Mouse (Mus musculus) splenic B cell, adult 2 months (primary cell): ENCODE measurements at regions not wholly inside any gene's neighbourhood (a gene's known extent, or its start where the extent isn't known, plus 50 kb on each side); places are given as distances from the start of the nearest gene placed in this dataset.

Experiments used
- DNase-seq: peaks from one replicate; pipeline ENCODE4 v3.0.0-alpha.2; 2011; ENCODE audit warnings: low read depth, low spot score
- H3K27me3 ChIP-seq: 2 replicates; pipeline ENCODE4 v1.6.1; 2012; ENCODE audit warnings: mild to moderate bottlenecking, low read length, moderate library complexity, mixed read lengths; ENCODE audit not compliant: control insufficient read depth, poor library complexity, insufficient read depth, severe bottlenecking
- H3K36me3 ChIP-seq: 2 replicates; pipeline ENCODE4 v1.6.1; 2012; ENCODE audit warnings: mild to moderate bottlenecking, low read length, moderate library complexity, mixed read lengths; ENCODE audit not compliant: control insufficient read depth, poor library complexity, insufficient read depth, severe bottlenecking

GRCm38 (mm10) chr10:39240178-39240791 is 76.7 kb upstream of the Ccn6 start:
- no peak for DNase-seq
- no peaks in the 10 kb centered on the region for H3K36me3 ChIP-seq
- no peaks in the 10 kb centered on the region for H3K27me3 ChIP-seq

GRCm38 (mm10) chr10:39239498-39240177 is 76.0 kb upstream of the Ccn6 start:
- Histone ChIP-seq H3K27me3 (no peaks in the 10 kb centered on the region), H3K36me3 (no peaks in the 10 kb centered on the region)
- peak; percentile 79 for DNase-seq

GRCm38 (mm10) chr10:39238596-39238995 is 75.0 kb upstream of the Ccn6 start:
- no peaks in the 10 kb centered on the region for H3K27me3 ChIP-seq
- DNase-seq = no peak
- no peaks in the 10 kb centered on the region for H3K36me3 ChIP-seq

GRCm38 (mm10) chr10:39237549-39237948 is 74.0 kb upstream of the Ccn6 start:
- DNase-seq = no peak
- H3K36me3 ChIP-seq = no peaks in the 10 kb centered on the region
- no peaks in the 10 kb centered on the region for H3K27me3 ChIP-seq

GRCm38 (mm10) chr10:39233926-39234450 is 70.4 kb upstream of the Ccn6 start:
- DNase-seq = no peak
- Histone ChIP-seq H3K36me3 (no peaks in the 10 kb centered on the region), H3K27me3 (no peaks in the 10 kb centered on the region)

GRCm38 (mm10) chr10:39233191-39233590 is 69.6 kb upstream of the Ccn6 start:
- Histone ChIP-seq H3K36me3 (no peaks in the 10 kb centered on the region), H3K27me3 (no peaks in the 10 kb centered on the region)
- DNase-seq = no peak

- DNase-seq = no peak
- no peaks in the 10 kb centered on the region for H3K27me3 ChIP-seq
- no peaks in the 10 kb centered on the region for H3K36me3 ChIP-seq
Measured at GRCm38 (mm10) chr10:39230634-39231410, 67.2 kb upstream of the Ccn6 start.

- DNase-seq = no peak
- Histone ChIP-seq H3K36me3 (no peaks in the 10 kb centered on the region), H3K27me3 (no peaks in the 10 kb centered on the region)
Measured at GRCm38 (mm10) chr10:39229233-39229632, 65.6 kb upstream of the Ccn6 start.

GRCm38 (mm10) chr10:39228027-39228426 is 64.4 kb upstream of the Ccn6 start:
- H3K27me3 ChIP-seq = no peaks in the 10 kb centered on the region
- DNase-seq = no peak
- no peaks in the 10 kb centered on the region for H3K36me3 ChIP-seq

GRCm38 (mm10) chr10:39227499-39227942 is 63.9 kb upstream of the Ccn6 start:
- no peaks in the 10 kb centered on the region for H3K36me3 ChIP-seq
- DNase-seq = no peak
- no peaks in the 10 kb centered on the region for H3K27me3 ChIP-seq

- DNase-seq = no peak
- Histone ChIP-seq H3K27me3 (no peaks in the 10 kb centered on the region), H3K36me3 (no peaks in the 10 kb centered on the region)
Measured at GRCm38 (mm10) chr10:39226518-39226917, 62.9 kb upstream of the Ccn6 start.

- Histone ChIP-seq H3K36me3 (no peaks in the 10 kb centered on the region), H3K27me3 (no peaks in the 10 kb centered on the region)
- no peak for DNase-seq
Measured at GRCm38 (mm10) chr10:39224449-39225094, 61.0 kb upstream of the Ccn6 start.

- Histone ChIP-seq H3K36me3 (no peaks in the 10 kb centered on the region), H3K27me3 (no peaks in the 10 kb centered on the region)
- no peak for DNase-seq
Measured at GRCm38 (mm10) chr10:39221028-39221427, 57.4 kb upstream of the Ccn6 start.

GRCm38 (mm10) chr10:39219366-39219765 is 55.8 kb upstream of the Ccn6 start:
- DNase-seq = no peak
- H3K36me3 ChIP-seq = no peaks in the 10 kb centered on the region
- H3K27me3 ChIP-seq = no peaks in the 10 kb centered on the region
